Mouse (Mus musculus) hindbrain, embryonic 10.5 days (tissue): ENCODE measurements around the gene Tacr1. TPM values are rescaled to one million over a fixed set of nuclear protein-coding genes. Genes with fewer than 3 reads are reported as not detected.

Experiments used
- DNase-seq: peaks from one replicate; pipeline ENCODE4 v3.0.0-alpha.2; 2017; ENCODE audit warnings: low spot score
- H3K27ac ChIP-seq: fragments of 300-500 bp; sonication (generic); 2 replicates; pipeline ENCODE4 v1.5.1; 2016; ENCODE audit warnings: mild to moderate bottlenecking, moderate library complexity
- H3K27me3 ChIP-seq: fragments of 300-500 bp; sonication (generic); 2 replicates; pipeline ENCODE4 v1.6.1; 2016; ENCODE audit warnings: mild to moderate bottlenecking; ENCODE audit not compliant: poor library complexity, insufficient read depth, severe bottlenecking
- H3K36me3 ChIP-seq: fragments of 300-500 bp; sonication (generic); 2 replicates; pipeline ENCODE4 v1.6.1; 2016; ENCODE audit warnings: mild to moderate bottlenecking, moderate library complexity
- H3K4me1 ChIP-seq: fragments of 300-500 bp; sonication (generic); replicated peaks from 2 replicates; pipeline ENCODE4 v1.6.1; 2016; ENCODE audit warnings: mild to moderate bottlenecking
- H3K4me3 ChIP-seq: fragments of 300-500 bp; sonication (generic); 2 replicates; pipeline ENCODE4 v1.5.1; 2016; ENCODE audit warnings: mild to moderate bottlenecking, moderate library complexity
- H3K9me3 ChIP-seq: fragments of 300-500 bp; sonication (generic); 2 replicates; pipeline ENCODE4 v1.6.1; 2016; ENCODE audit warnings: mild to moderate bottlenecking, moderate library complexity
- WGBS: fragments of 180-500 bp; shearing (Covaris S2); methylation state at CpG from one replicate; pipeline ENCODE4 v1.1.7; 2016; 5-methylcytosine and 5-hydroxymethylcytosine counted together
- polyA plus RNA-seq: library from polyadenylated mRNA; unstranded; fragments of >200 nt; fragmentation: Nextera tagmentation; extraction: Ambion mirVana; gene quantifications from 2 replicates; pipeline ENCODE4 v1.2.1, GENCODE M21; 2016

The Tacr1 gene
- polyA plus RNA-seq, 1 experiment from 2014 or later, result 0.59 TPM

DNA sequence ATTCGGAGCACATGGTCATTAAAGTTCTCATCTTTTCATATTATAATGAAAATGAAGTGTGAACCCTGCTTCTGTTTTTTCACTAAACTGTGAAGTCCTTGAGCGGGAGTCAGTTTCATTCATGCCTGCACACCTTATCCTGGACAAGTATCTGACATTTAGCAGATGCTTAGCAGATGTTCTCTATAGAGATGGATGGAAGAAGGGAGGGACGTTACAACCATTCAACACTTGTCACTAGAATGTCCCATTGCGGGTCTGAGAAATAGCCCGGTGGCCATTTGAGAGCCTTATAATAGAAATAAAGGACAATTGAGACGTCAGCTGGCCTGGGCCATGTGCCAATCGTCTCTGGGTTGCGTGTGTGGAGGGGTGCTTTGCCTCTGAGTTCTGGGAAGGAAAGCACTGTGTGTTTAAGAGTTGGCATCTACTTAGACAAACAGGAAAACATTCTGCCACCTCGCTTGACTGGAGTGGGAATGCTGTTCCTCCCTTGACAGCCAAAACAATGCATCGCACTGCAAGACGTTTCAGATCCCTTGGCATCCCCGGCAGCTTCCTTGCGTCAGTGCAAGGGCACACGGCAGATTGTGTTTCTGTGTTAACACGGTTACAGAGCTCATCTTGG is 56.7 kb downstream of the Tacr1 start:
- Histone ChIP-seq H3K27ac (no peak overlapping the region), H3K4me3 (no peak overlapping the region), H3K4me1 (no peaks in the 10 kb centered on the region), H3K27me3 (no peaks in the 10 kb centered on the region), H3K9me3 (no peaks in the 10 kb centered on the region), H3K36me3 (no peaks in the 10 kb centered on the region)
- WGBS, result 72% methylated on average over 15 of the region's 15 CpGs
- DNase-seq, result no peak

DNA sequence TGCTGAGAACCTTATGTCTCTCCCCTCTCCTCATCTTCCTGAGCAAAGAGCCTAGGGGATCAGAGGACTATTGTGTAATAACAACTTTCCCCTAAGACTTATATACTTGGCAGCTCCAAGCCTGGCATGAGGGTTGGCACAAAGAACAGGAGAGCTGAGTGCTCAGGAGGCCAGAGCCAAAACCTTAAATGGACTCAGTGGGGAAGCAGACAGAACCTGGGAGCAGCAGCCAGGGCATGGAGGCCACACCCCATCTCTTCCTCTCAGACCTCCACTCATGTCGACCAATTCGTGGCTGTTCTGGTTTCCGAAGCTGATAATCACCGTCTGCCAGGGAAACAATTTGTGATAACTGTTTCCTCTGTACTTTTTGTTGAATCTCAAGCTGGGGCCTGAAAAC is 61.0 kb downstream of the Tacr1 start:
- no peaks in the 10 kb centered on the region for H3K36me3 ChIP-seq
- H3K4me1 ChIP-seq, result no peaks in the 10 kb centered on the region
- no peaks in the 10 kb centered on the region for H3K27me3 ChIP-seq
- no peaks in the 10 kb centered on the region for H3K9me3 ChIP-seq
- H3K27ac ChIP-seq, result no peak overlapping the region
- no peak overlapping the region for H3K4me3 ChIP-seq
- DNase-seq, result no peak
- 89% methylated on average over 4 of the region's 4 CpGs for WGBS

DNA sequence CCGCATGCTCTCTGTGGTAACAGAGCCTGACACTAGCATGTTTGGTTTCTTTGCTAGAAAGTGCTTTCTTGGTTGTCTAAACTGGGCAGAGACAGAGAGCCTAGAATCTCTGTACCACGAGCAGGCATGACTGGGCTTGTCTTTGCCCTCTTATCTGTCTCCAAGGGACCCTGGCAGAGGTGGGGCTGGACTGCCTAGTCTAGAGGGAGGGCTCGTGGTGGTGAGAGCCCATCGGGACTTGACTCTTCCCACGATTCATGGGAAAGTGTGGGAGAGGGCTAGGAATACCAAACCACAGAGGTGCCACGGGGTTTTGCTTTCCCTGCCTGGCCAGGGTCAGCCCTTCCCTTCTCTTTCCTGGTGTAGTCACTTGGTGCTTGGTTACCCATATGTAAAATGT is 72.3 kb downstream of the Tacr1 start:
- 76% methylated on average over 6 of the region's 6 CpGs for WGBS
- H3K4me3 ChIP-seq, result no peak overlapping the region
- H3K27me3 ChIP-seq, result no peaks in the 10 kb centered on the region
- no peaks in the 10 kb centered on the region for H3K36me3 ChIP-seq
- H3K27ac ChIP-seq, result no peak overlapping the region
- no peaks in the 10 kb centered on the region for H3K9me3 ChIP-seq
- 0 out of 2 replicates have a peak, but pooled peaks cover 2% of the 10 kb centered on the region for H3K4me1 ChIP-seq
- DNase-seq, result no peak

DNA sequence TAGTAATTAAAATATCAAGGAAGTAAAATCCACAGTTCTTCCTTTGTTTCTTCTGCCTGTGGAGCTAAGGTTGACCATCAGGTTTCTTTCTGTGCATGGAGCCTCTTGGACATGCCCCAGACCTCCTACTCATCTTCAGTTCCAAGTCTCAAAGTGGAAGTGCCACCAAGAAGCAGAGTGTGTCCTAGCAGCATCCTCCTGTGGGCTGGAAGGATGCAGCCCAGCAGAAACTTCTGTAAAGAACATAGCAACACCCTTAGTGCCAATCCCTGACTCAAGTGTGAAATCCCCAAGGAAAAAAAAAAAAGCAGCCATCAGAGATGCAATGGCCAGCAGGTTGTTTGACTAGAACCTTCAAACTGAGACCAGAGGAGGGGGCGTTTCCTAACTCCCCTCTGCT is 81.7 kb downstream of the Tacr1 start:
- no peaks in the 10 kb centered on the region for H3K36me3 ChIP-seq
- no peak for DNase-seq
- no peak overlapping the region for H3K4me3 ChIP-seq
- H3K27ac ChIP-seq, result no peak overlapping the region
- H3K4me1 ChIP-seq, result no peaks in the 10 kb centered on the region
- H3K9me3 ChIP-seq, result no peaks in the 10 kb centered on the region
- no peaks in the 10 kb centered on the region for H3K27me3 ChIP-seq
- WGBS, result 83% methylated on average over 1 of the region's 1 CpGs

DNA sequence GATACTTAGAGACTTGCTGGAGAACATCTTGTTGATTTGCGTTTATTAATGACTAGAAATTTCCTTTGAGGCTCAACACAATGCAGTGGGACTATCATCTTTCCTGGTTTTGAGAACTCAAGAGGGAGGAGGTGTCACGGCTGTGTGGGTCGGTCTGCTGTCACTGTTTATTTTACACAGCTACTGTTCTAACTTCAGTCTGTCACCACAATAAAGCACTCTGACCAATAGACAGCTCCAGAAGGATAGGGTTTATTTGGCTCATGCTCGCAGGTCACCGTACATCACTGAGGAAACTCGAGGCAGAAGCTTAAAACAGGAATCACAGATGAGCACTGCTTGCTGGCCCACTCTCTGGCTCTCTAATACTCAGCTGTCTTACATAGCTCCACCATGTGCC is 92.3 kb downstream of the Tacr1 start:
- no peaks in the 10 kb centered on the region for H3K27me3 ChIP-seq
- WGBS, result 70% methylated on average over 6 of the region's 6 CpGs

DNA sequence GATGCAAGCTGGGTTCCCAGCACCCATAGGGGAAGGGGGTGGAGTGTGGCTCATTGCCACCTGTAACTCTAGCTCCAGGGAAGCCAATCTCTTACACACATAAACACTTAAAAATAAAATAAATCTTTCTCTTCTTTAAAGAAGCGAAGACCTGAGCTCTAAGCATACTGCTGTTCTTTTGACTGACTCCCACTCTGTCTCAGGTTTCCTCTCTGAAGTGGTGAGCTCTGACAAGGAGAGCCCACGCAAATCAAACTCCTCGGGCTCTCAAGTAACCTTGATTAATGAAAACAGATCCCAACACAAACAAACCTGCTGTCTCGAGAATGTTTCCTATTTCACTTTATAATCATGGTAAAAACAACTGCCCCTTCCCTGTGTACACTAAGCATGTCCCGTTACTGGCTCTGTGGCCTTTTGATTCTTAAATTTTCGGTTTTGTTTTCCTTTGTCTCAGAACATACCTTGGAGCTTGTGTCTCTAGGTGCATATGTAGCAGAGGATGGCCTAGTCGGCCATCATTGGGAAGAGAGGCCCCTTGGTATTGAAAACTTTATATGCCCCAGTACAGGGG is 108.8 kb downstream of the Tacr1 start:
- H3K27me3 ChIP-seq, result no peaks in the 10 kb centered on the region
- H3K36me3 ChIP-seq, result no peaks in the 10 kb centered on the region
- no peak overlapping the region for H3K4me3 ChIP-seq
- no peaks in the 10 kb centered on the region for H3K4me1 ChIP-seq
- DNase-seq, result no peak
- no peaks in the 10 kb centered on the region for H3K9me3 ChIP-seq
- 75% methylated on average over 7 of the region's 7 CpGs for WGBS
- H3K27ac ChIP-seq, result no peak overlapping the region

More for the DNA sequence above, 92.3 kb downstream of the Tacr1 start:
- no peak for DNase-seq
- H3K36me3 ChIP-seq, result no peaks in the 10 kb centered on the region
- no peak overlapping the region for H3K4me3 ChIP-seq
- no peaks in the 10 kb centered on the region for H3K4me1 ChIP-seq
- H3K9me3 ChIP-seq, result no peaks in the 10 kb centered on the region
- H3K27ac ChIP-seq, result no peak overlapping the region

DNA sequence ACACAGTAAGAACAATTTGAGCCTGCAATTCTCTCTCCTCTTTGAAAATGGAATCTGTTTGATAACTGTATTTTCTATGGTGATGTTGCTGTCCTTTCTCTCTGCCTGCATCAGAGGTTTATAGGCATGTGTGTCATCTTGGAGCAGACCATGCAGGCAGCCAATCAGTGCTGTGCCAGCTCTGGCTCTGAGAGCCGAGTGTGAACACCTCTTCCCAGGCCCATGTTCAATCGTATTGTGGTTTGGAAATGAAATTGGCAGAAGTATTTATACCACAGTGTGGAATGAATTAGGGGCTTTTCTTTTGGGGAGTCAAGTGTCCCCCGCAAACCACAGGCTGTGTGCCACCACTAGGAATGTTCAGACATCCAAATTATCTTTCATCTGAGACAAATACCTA is 117.5 kb downstream of the Tacr1 start:
- H3K36me3 ChIP-seq, result no peaks in the 10 kb centered on the region
- WGBS, result 87% methylated on average over 3 of the region's 3 CpGs
- no peak overlapping the region for H3K4me3 ChIP-seq
- no peaks in the 10 kb centered on the region for H3K27me3 ChIP-seq
- H3K27ac ChIP-seq, result no peak overlapping the region
- DNase-seq, result no peak
- no peaks in the 10 kb centered on the region for H3K9me3 ChIP-seq
- 0 out of 2 replicates have a peak, but pooled peaks cover under 1% of the 10 kb centered on the region for H3K4me1 ChIP-seq

DNA sequence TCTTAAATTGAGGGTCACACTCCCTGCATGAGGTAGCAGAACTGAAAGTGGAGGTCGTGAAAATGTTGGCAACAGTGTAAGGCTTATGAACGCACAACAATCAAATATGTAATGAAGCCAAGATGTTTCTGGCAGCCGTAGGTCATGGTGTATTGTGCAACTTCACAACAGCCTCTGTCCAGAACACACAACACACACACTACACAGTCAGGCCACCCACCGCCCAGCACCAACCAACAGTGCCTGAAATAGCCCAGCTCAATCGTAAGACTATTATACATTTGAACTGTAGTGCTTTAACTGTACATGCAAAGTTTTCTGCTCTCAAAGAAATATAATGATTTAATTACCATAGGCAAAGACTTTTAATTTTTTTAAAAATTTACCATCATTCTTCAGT is 120.4 kb downstream of the Tacr1 start:
- H3K4me1 ChIP-seq, result peaks cover 14% of the 10 kb centered on the region
- no peaks in the 10 kb centered on the region for H3K36me3 ChIP-seq
- H3K27me3 ChIP-seq, result no peaks in the 10 kb centered on the region
- WGBS, result 90% methylated on average over 5 of the region's 5 CpGs
- no peak overlapping the region for H3K27ac ChIP-seq
- no peak overlapping the region for H3K4me3 ChIP-seq
- no peak for DNase-seq
- H3K9me3 ChIP-seq, result no peaks in the 10 kb centered on the region

DNA sequence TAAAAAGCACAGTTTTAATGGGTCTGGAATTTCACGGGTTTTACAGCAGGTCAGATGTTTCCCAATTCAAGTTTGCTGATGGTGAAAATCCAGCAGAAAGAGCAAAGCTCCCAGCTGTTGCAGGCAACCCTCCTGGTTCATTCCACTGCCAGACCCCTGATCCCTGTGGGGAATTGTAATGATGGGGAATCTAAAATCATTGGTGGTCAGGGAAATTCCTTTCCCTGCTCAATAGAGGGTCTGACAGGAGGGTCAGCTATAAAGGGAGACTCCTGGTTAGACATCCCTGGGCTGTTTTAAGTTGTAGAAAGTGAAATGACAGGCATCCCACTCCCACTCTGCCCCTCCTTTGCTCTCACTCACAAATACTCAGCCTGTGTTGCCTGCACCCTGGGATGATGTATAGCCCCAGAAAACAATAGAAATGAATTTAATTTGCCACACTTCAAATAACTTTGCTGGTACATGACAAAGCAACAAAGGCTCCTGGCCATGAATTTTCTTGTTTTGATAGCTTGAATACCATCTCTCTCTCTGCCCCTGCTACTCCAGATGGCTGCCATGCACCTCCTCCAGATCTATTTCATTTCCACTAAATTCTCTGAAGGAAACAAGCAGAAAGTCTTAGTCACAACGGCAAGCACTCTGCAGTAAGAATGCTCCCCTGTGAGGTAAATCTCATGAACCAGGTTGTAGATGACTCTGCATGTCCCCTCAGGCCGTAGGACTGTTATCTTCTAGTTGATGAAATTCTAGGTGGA is 123.2 kb downstream of the Tacr1 start:
- no peak overlapping the region for H3K27ac ChIP-seq

DNA sequence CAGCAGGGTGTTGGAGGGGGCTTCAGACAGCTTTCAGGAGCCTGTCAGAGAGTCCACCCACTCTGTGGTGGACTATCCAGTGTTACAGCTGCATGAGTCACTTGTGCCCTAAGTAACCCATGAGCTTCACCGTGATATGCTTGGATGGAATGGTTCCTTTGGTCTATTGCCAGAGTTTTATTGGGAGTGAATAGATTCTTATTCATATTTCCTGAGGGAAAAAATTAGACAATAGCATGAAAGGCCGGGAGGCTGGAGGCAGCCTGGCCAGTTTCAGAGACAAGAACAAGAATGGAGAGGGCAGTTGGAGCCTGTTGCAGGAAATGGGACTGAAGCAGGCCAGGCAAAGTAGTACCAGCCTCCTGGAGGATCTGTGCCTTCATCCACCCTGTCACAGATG is 126.5 kb downstream of the Tacr1 start:
- WGBS, result 84% methylated on average over 2 of the region's 2 CpGs
- no peak overlapping the region for H3K27ac ChIP-seq
- no peak overlapping the region for H3K4me3 ChIP-seq
- no peaks in the 10 kb centered on the region for H3K36me3 ChIP-seq
- H3K9me3 ChIP-seq, result no peaks in the 10 kb centered on the region
- DNase-seq, result no peak
- peaks cover 14% of the 10 kb centered on the region for H3K4me1 ChIP-seq
- no peaks in the 10 kb centered on the region for H3K27me3 ChIP-seq

More for the DNA sequence above, 123.2 kb downstream of the Tacr1 start:
- Histone ChIP-seq H3K9me3 (no peaks in the 10 kb centered on the region), H3K27me3 (no peaks in the 10 kb centered on the region), H3K36me3 (no peaks in the 10 kb centered on the region), H3K4me1 (peaks cover 14% of the 10 kb centered on the region), H3K4me3 (no peak overlapping the region)
- WGBS, result 44% methylated on average over 3 of the region's 3 CpGs
- no peak for DNase-seq

DNA sequence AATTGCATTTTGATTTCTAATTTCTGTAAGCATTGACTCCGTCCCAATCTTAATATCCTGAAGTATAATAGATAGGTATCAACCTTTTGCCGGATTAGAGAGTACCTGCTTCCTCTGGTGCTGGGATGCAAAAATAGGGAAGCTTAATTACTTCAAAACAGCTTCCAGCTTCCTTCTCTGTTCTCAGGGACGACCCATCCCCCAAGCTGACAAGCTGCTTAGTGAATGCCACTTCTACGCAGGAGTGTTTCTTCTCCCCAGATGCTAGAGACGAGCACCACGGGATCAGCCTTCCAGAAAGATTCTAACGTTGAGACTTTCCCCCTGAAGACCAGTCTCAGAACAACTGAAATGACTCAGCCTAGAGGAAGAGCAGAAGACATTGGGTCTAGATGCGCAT is 134.5 kb downstream of the Tacr1 start:
- no peaks in the 10 kb centered on the region; the same call in 1 of the 2 replicates for H3K27me3 ChIP-seq
- DNase-seq, result no peak
- H3K36me3 ChIP-seq, result no peaks in the 10 kb centered on the region
- no peaks in the 10 kb centered on the region for H3K9me3 ChIP-seq
- H3K4me3 ChIP-seq, result no peak overlapping the region
- peaks cover 6% of the 10 kb centered on the region; the same call in 1 of the 2 replicates for H3K4me1 ChIP-seq
- WGBS, result 49% methylated on average over 8 of the region's 8 CpGs
- no peak overlapping the region for H3K27ac ChIP-seq

DNA sequence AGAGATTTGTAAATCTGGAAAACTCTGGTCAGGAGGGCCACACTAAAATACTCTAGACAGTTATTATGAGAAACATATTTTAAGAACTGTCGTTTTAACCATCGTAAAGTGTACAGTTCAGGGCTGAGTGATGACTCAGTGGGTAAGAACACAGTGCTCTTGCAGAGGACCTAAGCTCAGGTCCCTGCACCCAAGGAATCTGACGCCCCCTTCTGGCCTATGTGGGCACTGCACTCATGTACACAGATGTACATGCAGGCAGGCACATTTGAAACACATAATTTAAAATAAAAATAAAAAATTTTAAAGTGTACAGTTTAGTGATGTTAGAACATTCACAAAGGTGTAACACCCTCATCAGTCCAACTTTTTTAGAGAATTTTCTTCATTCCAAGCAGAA is 147.1 kb downstream of the Tacr1 start:
- H3K27me3 ChIP-seq, result no peaks in the 10 kb centered on the region
- H3K36me3 ChIP-seq, result no peaks in the 10 kb centered on the region
- H3K9me3 ChIP-seq, result peaks cover 8% of the 10 kb centered on the region
- DNase-seq, result no peak
- no peak overlapping the region for H3K4me3 ChIP-seq
- no peaks in the 10 kb centered on the region for H3K4me1 ChIP-seq
- 68% methylated on average over 3 of the region's 3 CpGs for WGBS
- H3K27ac ChIP-seq, result no peak overlapping the region

DNA sequence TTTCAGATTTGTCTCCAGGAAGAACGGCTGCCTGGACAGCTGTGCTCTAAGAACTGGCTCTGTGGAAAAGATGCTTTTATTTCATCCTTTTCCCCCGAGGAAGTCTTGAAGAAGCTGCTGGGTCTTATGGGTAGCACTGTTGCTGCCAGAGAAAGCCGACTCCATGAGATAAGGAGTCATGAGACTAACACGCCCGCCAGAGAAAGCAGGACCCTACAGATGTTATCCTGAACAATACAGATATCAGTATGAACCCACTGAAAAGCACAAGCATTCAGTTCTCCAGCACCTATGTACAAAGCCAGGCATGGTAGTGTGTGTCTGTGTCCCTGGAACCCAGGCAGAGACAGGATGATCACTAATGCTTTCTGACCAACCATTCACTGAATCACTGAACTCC is 173.3 kb downstream of the Tacr1 start:
- Histone ChIP-seq H3K36me3 (no peaks in the 10 kb centered on the region), H3K4me1 (no peaks in the 10 kb centered on the region), H3K9me3 (no peaks in the 10 kb centered on the region), H3K27me3 (no peaks in the 10 kb centered on the region), H3K4me3 (no peak overlapping the region), H3K27ac (no peak overlapping the region)
- no peak for DNase-seq
- 88% methylated on average over 5 of the region's 5 CpGs for WGBS
